Mouse (Mus musculus) right cerebral cortex, adult 18-20 months (tissue): Measurements from ENCODE around the gene Brd4.
"Not testable (repeated sequence)": the region's sequence is repeated elsewhere in the genome, so short reads cannot be mapped to it uniquely, and the experiment has no call there.

ENCODE experiments used
- DNase-seq: peaks from one replicate; pipeline ENCODE4 v3.0.0; 2022; ENCODE audit warnings: mixed read lengths

Gene Brd4

DNA sequence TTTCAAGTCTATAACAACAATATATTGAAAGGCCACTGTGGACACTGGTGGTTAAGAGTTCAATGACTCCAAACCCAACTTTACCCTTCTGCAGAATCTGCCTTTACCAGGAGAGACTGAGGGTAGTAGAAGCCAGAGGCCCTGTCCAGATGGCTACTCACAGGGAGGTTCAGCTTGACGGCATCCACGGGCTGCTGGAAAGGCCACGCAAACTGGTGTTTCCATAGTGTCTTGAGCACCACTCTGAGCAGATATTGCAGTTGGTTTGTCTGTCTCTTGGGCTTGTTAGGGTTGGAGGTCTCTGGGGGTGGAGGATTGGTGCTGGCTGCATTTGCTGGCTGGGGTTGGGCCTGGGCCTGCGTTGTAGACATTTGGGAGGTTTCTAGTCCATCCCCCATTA lies 55.3 kb downstream of the Brd4 start:
- no peak for DNase-seq

DNA sequence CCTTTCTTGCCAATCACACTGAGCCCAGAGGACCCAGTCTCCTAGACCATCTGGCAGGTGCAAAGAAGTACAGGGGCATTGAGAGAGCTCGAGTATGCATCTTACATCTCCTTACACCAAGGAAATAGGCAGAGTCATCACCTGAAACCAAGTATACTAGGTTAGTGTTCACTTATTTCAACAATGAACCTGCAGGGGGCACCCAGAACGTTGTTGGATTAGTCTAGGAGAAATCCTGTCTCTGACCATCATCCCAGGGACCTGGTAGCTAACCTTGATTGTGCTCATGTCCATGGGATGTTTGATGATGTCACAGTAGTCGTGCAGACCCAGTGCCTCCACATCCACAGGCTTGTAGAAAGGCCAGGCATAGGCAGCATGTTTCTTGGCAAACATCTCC lies 63.6 kb downstream of the Brd4 start:
- DNase-seq, result no peak

DNA sequence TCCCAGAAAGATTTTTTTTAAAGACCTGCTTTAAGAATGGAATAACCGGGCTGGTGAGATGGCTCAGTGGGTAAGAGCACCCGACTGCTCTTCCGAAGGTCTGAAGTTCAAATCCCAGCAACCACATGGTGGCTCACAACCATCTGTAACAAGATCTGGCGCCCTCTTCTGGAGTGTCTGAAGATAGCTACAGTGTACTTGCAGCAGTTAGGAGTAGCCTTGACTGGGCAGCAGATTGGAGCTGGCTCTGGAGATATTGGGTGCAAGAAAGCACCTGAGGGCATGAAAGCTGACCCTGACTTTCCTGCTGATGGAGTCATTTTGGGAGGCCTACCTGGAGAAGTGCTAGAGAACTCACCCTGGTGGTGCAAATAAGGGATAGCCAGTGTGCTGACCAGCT lies 68.9 kb downstream of the Brd4 start:
- not testable (repeated sequence) for DNase-seq

DNA sequence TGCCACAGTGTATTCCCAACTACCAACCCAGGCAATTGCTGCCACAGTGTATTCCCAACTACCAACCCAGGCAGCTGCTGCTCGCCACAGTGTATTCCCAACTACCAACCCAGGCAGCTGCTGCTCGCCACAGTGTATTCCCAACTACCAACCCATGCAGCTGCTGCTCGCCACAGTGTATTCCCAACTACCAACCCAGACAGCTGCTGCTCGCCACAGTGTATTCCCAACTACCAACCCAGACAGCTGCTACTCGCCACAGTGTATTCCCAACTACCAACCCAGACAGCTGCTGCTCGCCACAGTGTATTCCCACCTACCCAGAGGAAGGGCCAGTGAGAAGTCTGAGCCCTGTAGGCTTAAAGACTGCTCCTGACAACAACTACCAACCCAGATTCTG lies 73.0 kb downstream of the Brd4 start:
- not testable (repeated sequence) for DNase-seq

DNA sequence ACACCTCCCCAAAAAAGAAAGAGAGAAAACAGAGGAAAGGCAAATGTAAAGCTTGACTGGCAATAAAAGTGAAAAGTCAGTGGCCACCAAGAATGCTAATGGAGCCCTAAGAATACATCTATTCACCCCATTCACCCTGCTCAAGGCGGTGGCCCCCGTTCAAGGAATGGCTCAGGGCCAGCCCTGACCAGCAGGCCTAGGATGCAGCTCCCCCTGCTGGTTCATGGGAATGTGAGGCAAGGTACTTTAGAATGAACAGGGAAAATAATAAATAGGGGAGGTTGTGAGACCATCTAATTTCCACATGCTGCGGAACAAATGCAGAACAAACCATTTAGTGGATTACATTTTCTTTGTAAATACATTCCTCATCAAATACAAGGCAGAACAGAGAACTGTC lies 74.8 kb downstream of the Brd4 start:
- peak; percentile 58 for DNase-seq

DNA sequence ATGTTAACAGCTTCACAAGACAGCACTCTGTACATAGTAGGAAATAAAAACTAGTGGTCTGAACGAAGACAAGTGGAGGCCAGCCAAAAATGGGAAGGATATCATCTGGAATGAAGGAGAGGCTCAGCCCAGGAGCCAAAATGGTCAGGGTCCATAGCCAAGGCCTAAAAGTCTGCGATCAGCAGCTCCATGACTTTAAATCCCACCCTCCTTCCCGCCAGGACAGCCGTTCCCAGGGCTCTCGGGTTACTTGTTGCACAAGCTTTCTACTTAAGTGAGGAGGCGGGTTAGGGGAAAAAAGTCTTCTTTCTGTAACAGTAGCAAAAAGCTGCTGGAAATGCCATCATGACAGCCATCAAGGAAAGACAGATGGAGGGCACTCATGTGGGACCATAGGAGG lies 75.4 kb downstream of the Brd4 start:
- DNase-seq, result no peak

DNA sequence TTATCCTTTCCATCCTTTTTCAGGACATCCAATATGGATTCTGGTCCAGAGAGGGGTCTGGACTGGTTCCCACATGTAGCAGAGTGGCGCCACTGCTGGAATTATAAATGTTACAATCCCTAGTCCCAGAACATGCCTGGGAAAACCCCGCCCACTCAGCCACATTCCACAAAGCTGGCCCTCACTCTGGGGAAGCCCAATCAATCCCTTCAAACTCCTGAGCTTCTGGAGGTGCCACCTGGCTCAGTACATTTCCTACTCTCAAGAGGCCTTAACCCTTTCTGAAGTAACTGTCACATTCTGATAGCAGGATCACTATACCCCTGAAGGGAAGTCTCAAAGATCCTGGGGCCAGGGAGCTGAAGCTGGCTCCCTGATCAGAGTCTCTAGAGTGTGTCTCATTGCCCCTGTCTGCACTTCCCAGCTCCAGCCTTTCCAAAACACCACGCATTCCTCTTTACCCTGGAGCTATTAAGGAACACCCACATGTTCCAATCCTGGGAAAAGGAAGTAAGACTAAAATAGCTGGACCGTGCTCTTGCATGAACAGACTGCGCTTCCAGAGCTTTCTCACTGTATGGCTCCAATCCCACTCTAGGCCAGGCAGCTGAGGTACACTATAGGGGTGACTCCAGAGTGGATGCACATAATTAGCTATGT lies 76.8 kb downstream of the Brd4 start:
- peak; percentile 49 for DNase-seq

DNA sequence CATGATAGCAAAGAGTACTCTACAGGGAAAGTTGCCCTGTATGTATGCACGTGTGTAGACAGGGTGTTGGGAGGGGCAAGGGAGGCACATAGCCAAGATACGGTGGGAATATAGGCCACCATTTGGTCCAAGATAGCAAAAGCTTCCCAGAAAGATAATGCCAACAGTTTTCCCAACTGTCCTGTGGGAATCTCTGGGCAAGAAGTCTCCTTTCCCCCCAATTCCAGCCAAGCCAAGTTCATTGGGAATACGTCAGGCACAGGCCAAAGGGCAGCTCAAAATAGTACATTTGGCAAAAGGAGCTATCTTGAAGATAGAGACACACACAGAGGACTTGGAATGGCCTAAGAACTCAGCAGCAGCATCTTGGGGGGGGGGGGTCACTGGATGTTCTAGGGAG lies 79.2 kb downstream of the Brd4 start:
- DNase-seq, result no peak

DNA sequence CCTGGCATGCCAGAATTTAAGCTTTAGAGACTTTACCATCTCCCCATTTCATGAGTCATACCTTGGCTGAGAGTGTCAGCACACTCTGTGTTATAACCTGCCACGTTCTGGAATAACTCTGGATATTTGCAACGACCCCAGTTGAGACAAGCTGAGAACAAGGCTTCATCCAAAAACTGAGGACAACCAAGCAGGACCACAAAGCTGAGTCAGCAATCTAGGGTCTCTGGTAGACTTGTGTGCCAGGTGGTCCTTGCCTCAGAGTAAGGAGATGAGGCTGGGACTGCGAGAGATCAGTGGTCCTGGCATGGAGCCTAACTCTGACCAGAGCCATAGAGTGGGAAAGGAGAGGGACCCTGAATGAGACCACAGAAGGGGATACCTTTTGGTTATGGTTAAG lies 81.5 kb downstream of the Brd4 start:
- DNase-seq, result no peak

DNA sequence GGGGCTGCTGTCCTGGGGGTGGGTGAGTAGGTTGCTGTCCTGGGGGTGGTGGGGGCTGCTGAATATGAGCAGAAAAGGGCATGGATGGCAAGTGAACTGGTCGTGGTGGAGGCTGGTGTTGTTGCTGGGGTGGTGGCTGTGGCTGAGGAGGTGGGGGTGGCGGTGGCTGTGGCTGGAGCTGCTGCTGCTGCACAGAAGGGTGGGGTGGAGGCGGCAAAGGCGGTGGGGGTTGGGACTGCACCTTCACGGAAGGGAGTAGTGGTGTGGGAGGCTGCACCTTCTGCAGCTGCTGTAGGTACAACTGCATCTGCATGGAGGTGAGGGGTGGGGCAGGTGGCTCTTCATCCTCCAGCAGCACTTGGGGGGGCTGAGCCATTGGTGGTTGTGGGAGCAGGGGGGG lies 83.4 kb downstream of the Brd4 start:
- DNase-seq, result no peak

DNA sequence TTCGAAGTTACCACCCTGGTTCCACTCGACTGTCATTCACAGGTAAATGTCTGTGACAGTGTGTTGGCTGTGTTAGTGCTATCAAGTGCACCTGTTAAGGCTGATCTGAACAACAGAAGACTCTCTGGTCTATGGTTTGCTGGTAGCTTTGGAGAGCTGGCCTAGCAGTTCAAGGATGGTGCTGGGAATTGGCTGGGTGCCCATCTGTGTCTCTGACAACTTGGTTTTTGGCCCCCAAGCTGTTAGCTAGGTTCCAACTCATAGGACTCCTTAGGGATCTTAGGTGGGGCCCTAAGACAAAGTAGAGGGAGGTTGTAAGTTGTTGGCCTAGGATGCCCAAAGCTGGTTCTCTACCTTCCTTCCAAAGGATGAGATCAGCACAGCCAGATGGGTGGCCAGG lies 84.7 kb downstream of the Brd4 start:
- no peak for DNase-seq

DNA sequence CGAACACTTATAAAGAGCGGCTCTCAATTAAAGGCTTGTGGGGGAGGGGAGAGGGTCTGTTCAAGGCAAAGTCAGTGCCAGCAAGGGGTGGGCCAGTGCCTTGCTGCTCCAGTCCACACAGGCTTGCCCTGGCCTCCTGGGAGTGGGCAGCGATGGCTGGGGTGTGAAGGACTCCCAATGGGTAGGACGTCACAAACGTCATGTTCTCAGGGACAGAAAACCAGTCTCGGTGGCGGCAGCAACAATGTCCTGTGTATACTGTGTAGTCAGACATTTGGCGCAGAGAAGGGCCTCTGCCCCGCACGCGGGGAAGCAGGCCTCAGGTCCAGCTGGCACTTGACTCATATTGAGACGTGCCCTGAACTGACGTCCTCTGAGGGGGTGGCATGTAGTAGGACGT lies 87.4 kb downstream of the Brd4 start:
- DNase-seq, result no peak

DNA sequence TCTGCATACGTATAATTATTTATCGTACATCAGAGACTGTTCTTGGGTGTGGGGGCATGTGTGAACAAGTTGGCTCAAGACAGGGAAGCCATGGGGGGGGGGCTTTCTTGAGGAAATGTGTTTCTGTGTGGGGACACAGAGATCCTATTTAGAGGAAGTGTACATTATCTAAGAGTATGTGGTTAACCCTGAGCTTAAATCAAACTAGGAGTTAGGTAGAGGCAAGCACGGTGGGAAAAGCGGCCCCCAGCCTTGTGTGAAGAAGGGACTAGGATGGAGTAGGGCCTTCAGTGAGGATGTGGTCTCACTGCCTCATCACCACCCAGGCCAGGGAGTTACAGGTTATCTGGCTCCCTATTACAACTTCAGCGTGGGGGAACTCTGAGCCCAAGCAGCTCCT lies 88.8 kb downstream of the Brd4 start:
- no peak for DNase-seq

DNA sequence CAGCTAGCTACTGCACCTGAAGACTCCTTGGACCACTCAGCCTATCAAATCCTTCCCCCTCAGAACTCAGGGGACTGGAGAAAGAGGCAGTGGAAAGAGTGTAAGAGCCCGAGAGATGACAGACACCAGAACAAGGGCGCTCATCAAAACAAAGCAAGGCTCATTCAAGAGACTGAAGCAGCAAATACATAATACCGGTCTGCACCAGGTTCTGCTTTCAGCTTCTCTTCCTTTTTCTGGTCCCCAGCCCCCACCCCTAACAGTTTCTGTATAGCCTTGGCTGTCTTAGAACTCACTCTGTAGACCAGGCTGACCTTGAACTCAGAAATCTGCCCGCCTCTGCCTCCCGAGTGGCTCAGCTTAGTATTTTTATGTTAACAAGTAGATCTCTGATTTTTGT lies 91.5 kb downstream of the Brd4 start:
- DNase-seq, result no peak

DNA sequence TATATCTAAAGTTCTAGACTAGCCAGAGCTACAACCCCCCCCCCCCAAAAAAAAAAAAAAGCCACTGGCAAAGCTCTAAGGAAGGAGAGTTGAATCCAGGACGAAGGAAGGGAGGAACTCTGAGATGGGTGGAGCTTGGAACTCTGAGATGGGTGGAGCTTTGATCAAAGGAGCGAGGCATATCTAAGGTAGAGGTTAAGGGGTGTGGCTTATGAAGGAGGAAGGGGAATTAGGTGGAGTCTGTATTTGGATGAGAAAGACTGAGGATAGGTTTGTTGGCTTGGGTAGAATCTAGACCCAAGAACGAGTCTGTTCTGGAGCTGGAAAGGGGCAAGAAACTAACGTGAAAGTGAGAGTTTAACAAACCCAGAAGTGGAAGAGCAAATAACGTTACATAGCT lies 94.7 kb downstream of the Brd4 start:
- no peak for DNase-seq

DNA sequence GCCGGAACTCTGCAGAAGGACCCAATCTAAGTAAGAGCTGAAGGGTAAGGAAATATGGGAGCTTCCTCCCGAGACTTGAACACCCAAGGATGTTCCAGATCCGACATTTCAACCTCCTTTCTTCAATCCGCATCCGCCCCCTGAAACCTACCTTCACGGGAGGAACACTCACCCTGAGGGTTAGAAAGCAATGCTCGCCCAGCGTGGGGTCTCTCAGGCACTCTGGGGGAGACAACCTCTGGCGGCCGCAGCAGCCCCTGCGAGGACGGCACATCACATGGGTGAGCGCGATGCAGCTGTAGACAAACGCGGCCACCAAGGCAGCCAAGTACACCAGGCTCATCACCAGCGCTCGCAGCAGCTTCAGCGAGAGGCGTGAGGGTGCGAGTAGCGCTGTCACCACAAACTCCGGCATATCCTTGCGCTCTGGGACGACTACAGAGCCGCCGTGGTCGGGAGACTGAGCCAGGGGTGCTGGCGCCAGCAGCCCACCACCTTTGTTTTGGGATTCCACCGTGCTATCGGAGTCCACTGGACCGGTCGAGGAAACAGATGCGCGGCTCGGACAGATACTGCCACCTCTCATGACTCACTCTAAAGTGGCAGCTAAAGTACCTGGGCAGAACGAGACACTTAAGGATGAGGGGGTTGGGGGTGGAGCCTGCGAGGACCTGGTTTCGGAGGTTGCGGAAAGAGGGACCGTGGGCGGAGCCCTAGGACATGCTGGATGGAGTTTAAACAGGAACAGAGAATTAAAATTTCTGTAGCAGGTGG lies 95.5 kb downstream of the Brd4 start, which contains the start of gene Ephx3:
Gene Ephx3 (minus strand): TSS at position 687 of the 774 bp plus-strand sequence.
- DNase-seq, result no peak

DNA sequence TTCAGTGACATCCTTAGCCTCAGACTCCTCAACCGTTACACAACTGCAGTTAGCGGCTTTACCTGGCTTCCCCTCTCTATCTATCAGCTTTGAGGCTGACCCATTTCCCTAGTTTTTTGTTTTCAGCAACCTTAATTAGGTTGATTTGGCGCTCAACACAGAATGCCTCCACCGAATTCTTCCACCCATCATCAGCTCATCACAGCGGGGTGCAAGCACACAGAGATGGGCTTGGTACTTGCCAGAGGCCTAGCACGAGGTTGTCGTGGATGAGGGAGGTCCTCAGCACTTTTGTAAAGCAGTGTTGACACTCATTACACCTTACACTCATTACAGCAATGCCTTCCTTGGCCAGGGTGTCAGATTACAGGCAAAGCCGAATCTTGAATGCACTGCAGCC lies 101.5 kb downstream of the Brd4 start:
- DNase-seq, result no peak

DNA sequence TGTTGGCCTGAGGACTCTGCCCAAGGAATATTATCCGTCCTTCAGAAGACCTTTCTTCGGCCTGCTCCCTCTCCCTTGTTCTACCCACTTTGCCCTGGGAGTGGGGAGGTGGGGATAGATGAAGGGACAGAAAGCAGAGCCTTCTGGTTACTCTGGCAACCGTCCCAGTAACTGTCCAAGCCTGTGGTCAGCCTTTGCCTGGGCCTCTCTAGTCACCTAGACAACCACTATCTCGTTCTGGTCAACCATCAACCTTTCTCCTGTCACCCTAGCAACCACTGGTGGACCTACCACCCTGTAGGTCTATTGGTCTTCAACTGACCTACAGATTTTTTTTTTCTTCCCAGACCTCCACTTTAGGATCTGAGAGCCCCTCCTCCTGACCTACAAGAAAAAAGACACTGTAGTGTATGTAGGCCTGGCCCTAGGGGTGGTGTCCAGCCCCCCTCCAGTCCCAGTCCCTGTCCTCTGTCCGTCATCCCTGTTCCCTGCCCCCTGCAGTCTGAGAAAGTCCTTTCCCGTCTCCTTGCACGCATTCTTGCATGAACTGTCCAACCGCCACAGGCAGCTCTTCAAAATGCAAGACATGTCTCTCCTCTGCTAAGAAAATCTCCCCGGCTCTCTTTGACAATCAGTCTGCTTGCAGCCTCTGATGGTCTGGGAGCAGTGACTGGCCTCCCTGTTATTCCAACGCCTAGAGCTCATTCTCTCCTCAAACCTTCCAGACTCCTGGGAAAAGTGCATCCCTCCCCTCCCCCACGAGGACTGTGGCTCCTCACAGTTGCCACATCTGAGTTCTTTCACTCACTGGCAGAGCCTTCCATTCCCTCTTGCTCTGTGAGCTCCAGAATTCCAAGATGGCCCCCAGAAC lies 104.7 kb downstream of the Brd4 start:
- no peak for DNase-seq

DNA sequence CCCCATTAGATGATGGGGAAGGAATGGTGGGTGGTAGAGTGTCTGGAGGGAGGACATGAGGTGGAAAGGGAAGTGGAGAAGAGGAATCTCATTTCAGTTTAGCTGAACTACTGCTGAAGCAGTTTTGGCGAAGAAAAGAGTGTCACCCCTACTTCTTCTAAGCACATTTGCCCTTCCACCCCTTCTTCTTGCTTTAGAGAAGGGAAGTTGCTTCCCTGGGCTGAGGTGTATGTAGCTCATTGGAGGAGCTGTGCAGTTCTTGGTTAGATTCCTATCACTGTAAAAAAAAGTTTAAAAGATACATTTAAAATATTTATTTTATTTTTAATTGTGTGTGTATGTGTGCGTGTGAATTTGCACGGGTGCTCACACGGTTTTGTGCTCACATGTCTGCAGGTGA lies 107.6 kb downstream of the Brd4 start:
- DNase-seq, result no peak

DNA sequence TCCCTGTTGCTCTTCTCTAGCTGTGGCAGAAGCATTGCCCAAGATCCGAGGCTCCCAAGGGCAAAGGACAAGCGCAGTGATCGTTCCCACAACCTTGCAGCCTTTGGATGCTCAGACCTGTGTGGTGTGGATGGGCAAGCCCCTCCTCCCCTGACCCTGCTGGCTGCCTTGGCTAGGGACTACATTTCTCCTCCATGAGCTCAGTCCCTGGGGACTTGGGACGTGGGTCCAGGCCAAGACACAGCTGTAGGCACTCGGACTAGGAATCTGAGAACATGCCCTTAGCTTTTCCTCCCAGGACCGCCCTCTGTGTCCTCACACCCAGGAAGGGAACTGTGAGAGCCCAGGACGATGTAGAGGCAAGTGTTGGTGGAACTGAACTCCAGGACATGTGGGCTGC lies 111.4 kb downstream of the Brd4 start:
- no peak for DNase-seq

DNA sequence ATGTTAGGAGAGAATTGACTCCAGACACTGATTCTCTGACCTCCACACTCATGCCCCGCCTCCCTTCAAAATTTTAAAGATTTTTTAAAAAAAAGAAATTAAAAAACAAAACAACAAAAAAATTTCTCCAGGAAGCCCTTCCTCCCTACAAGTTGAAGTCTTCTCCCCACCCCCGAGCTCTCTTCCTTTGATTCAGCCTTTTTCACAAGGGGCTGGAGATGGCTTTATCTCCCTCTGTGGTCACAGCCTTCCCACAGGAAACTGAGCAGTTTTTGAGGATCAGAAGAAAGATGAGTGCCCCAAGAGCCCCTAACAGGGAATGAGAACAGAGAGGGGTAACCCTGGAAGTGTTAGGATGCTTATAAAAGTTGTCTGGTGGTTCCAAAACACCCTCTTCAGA lies 112.0 kb downstream of the Brd4 start:
- no peak for DNase-seq

DNA sequence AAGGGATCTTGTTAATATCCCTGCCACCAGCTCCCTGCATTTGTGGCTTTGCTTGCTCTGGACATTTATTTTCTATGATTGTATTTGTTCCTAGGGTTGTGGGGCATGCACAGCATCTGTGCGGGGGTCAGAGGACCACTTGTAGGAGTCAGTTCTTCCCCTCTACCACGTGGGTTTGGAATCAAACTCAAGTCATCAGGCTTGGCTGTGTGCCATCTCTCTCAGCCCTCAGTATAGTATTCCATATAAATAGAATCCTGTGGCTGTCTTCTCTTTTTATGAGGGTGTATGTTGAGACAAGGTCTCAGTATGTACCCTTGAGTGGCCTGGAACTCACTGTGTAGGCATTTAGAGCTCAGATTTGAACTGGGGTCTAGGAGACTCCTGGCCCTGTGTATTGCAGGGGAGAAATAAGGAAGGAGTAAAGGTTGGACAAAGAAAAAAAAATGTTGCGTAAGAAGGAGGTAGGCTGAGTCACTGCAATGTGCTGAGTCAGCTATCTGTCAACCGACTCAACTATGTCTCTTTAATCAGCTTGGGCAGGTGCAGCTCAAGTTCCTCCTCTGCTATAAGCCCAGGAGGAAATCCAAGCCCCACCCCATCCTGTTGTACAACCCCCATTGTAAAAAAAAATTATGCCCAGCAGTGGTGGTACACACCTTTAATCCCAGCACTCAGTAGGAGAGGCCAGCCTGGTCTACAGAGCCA lies 114.8 kb downstream of the Brd4 start:
- DNase-seq, result no peak

DNA sequence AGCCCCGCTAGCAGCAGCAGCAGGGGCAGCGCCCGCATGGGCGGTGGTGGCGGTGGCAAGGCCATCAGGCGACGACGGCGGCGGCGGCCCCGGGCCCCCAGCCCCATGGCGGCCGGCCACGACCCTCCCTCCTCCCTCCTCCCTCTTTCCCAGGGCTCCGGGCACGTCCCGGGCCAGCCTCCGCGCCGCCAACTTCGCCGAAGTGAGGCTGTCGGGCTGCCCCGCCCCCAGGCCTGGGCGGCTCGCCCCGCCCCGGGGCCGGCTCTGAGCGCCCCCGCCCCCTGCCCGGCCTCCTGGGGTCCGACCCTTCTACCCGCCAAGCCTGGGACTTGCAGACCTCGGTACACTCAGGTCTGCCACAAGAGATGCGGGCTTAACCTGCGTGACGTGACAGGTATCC lies 117.8 kb downstream of the Brd4 start, which contains the start of gene Notch3:
Gene Notch3 (minus strand): TSS at position 166 of the 400 bp plus-strand sequence.
- no peak for DNase-seq
